Mouse (Mus musculus) embryonic facial prominence, embryonic 14.5 days (tissue): Measurements from ENCODE around the gene Ranbp6. TPM values are rescaled to one million over a fixed set of nuclear protein-coding genes. Genes with fewer than 3 reads are reported as not detected.

Experiments
- ATAC-seq: fragments of 200-750 bp; cut with Nextera tagmentation; 2 replicates; pipeline ENCODE4 v1.8.0; 2017; ENCODE audit warnings: low read depth, moderate number of reproducible peaks, moderate TSS enrichment
- DNase-seq: peaks from one replicate; pipeline ENCODE4 v3.0.0-alpha.2; 2015; ENCODE audit warnings: low spot score
- H3K27ac ChIP-seq: fragments of 300-500 bp; sonication (generic); replicated peaks from 2 replicates; pipeline ENCODE4 v1.5.1; 2014; ENCODE audit warnings: low read depth, mild to moderate bottlenecking, low read length, moderate library complexity
- H3K27me3 ChIP-seq: fragments of 300-500 bp; sonication (generic); replicated peaks from 2 replicates; pipeline ENCODE4 v1.6.1; 2014; ENCODE audit warnings: low read length; ENCODE audit not compliant: control insufficient read depth, insufficient read depth
- H3K36me3 ChIP-seq: fragments of 300-500 bp; sonication (generic); 2 replicates; pipeline ENCODE4 v1.6.1; 2014; ENCODE audit warnings: low read length, mixed read lengths; ENCODE audit not compliant: control insufficient read depth, insufficient read depth
- H3K4me1 ChIP-seq: fragments of 300-500 bp; sonication (generic); 2 replicates; pipeline ENCODE4 v1.6.1; 2014; ENCODE audit warnings: antibody characterized with exemption, low read length; ENCODE audit not compliant: control insufficient read depth, insufficient read depth
- H3K4me2 ChIP-seq: fragments of 300-500 bp; sonication (generic); 2 replicates; pipeline ENCODE4 v1.6.1; 2014; ENCODE audit warnings: low read depth, mild to moderate bottlenecking, low read length, moderate library complexity, mixed read lengths
- H3K4me3 ChIP-seq: fragments of 300-500 bp; sonication (generic); 2 replicates; pipeline ENCODE4 v1.5.1; 2014; ENCODE audit warnings: low read depth, mild to moderate bottlenecking, low read length
- H3K9ac ChIP-seq: fragments of 300-500 bp; sonication (generic); 2 replicates; pipeline ENCODE4 v1.6.1; 2014; ENCODE audit warnings: low read depth, mild to moderate bottlenecking, low read length, moderate library complexity, mixed read lengths
- H3K9me3 ChIP-seq: fragments of 300-500 bp; sonication (generic); 2 replicates; pipeline ENCODE4 v1.6.1; 2016; ENCODE audit warnings: low read length; ENCODE audit not compliant: control insufficient read depth
- WGBS: fragments of 180-500 bp; shearing (Covaris S2); extraction: QIAGEN DNeasy Blood & Tissue Kit; methylation state at CpG from one replicate; pipeline ENCODE4 v1.1.7; 2014; 5-methylcytosine and 5-hydroxymethylcytosine counted together
- polyA plus RNA-seq: library from polyadenylated mRNA; unstranded; fragments of >200 nt; fragmentation: Nextera tagmentation; extraction: Ambion mirVana; gene quantifications from 2 replicates; pipeline ENCODE4 v1.2.1, GENCODE M21; 2014

Gene Ranbp6
- polyA plus RNA-seq, 1 experiment from 2014 or later, result 19.5 TPM

DNA sequence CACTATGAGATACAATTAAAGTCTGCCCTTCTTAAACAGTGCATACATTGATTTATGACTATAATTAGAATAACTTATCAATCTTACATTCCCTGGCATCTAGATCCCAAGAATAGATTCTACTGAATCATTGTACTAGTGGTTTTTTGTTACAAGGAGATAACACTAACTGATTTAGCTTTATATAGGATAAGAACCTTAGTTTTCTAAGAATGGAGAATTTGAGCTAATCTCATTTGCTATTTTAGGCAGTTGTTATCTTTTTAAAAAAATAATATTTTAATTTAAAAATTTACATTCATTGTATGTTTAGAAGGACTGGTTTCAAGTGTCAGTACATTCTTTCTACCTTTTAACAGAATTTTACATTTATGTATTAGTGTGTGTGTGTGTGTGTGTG, 24.8 kb downstream of the Ranbp6 start:
- H3K9ac ChIP-seq, result no peak overlapping the region
- H3K36me3 ChIP-seq, result peaks cover 21% of the 10 kb centered on the region
- H3K4me3 ChIP-seq, result no peak overlapping the region
- H3K27me3 ChIP-seq, result no peaks in the 10 kb centered on the region
- no peak for ATAC-seq
- no peak overlapping the region for H3K27ac ChIP-seq
- H3K4me2 ChIP-seq, result no peak overlapping the region
- H3K9me3 ChIP-seq, result no peaks in the 10 kb centered on the region
- no peaks in the 10 kb centered on the region for H3K4me1 ChIP-seq
- no peak for DNase-seq

DNA sequence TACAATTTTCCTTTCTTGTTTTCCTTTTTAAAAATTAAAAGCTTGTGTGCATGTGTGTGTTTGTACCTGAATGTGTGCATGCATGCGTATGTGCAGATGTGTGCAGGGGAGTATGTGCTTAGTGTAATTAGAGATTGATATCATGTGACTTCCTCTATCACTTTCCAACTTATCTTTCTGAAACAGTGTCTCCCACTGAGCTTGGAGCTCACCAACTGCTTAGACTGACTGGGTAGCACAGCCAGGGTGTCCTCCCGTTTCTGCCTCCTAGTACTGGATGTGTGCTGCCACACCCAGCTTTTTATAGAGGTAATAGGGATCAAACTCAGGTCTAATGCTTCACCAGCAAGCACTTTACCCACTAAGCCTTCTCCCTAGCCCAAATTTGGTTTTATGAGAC, 29.9 kb downstream of the Ranbp6 start:
- Histone ChIP-seq H3K4me3 (no peak overlapping the region), H3K9ac (no peak overlapping the region), H3K9me3 (no peaks in the 10 kb centered on the region), H3K4me2 (no peak overlapping the region), H3K27me3 (no peaks in the 10 kb centered on the region), H3K4me1 (no peaks in the 10 kb centered on the region), H3K27ac (no peak overlapping the region), H3K36me3 (peaks cover 21% of the 10 kb centered on the region)
- 91% methylated on average over 2 of the region's 2 CpGs for WGBS
- ATAC-seq (no peak), DNase-seq (no peak)

Other genes with a start within 250 kb of the Ranbp6 start
- 14.2 and 15.5 TPM in 2 replicates for gene Ermp1, start 164.6 kb downstream of the Ranbp6 start, polyA plus RNA-seq
- gene Mlana, start 115.2 kb downstream of the Ranbp6 start, polyA plus RNA-seq, result 1.9 and 2.3 TPM in 2 replicates
- 8.0 and 9.1 TPM in 2 replicates for gene 9930021J03Rik, start 7.0 kb downstream of the Ranbp6 start, polyA plus RNA-seq
- 11.2 and 12.3 TPM in 2 replicates for gene Il33, start 112.1 kb upstream of the Ranbp6 start, polyA plus RNA-seq
- gene Trpd52l3, start 190.8 kb upstream of the Ranbp6 start, polyA plus RNA-seq, result not detected in 2 replicates
- 64.4 and 66.7 TPM in 2 replicates for gene Uhrf2, start 217.5 kb upstream of the Ranbp6 start, polyA plus RNA-seq